Mouse (Mus musculus) retina, postnatal 7 days (tissue): Measurements from ENCODE around the gene Lhx4.

ENCODE experiments used
- DNase-seq: peaks from one replicate; pipeline ENCODE4 v3.0.0-alpha.2; 2012; ENCODE audit warnings: low read depth, low spot score

Gene Lhx4

DNA sequence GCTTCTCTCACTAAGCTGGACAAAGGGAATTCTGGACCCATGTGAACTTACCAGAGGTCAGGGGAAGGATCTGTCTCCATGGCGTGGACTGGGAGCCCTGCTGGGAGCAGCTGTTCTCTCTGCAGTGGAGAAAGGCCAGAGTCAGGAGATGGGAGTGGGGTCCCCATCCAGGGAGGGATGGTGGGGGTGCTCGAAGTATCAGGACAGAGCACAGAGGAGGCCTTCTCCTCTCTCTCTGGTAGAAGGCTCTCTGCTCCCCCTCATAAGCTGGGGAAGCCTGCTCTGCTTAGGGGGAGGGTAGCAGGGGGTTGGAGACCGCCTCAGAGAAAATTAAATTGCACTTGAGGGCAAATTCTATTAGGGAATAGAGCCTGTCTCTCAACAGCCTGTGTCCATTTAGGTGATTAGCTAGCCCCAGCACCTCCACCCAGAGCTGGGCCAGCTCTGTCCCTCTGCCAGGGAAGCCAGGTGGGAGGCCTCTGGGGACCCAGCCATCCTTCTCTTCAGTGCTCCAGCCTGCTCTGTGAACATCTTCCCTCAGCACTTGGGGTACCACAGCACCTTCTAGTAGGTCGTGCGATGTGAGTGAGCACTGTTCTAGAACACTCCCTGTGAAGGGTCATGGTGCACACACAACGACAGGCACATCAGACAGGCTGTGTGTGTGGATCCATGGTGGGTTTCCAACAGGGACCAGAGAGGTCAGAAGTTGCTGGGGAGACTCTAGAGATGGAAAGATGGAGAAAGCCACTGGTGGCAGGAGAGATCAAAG, at the start of gene Lhx4:
Lhx4 (minus strand) TSS at position 201 of the 772 bp plus-strand sequence.
- DNase-seq = no peak

DNA sequence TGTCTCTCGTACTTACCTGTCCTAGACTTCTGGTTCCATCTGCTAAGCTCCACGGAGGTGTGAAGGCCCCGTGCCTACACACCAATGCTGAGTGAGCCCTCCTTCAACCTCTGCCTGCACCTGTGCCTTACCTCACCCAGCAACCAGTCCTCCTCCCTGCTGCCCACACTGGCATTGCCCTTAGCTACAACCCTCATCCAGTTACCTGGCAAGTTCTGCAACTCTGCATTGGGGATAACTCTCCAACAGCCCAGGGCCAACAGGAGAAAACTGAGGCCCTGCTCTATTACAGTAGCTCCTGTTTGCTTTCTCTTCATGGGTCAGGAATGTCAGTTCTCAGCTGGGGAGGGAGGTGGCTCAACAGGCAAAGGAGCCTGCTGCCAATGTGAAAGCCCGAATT, 46.5 kb upstream of the Lhx4 start:
- no peak for DNase-seq

DNA sequence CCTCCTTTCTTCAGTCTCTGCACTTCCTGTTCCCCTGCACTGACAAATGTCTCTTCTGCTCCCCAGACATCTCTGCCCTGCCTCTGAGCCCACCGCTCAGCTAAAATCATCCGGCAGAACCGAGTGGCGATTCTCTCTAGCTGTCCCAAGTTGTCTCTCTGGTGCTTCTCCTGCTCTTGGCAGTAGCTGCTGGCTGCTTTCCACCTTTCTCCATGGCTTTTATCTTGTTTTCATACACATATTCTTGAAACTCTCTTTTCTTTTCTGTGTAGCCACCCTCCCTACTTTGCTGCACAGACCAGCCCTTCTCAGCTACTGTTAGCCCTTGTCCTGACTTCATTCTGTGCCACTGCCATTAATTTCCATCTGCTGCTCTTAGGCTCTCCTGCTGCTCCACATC, 45.9 kb upstream of the Lhx4 start:
- no peak for DNase-seq

- no peak for DNase-seq
Measured at GRCm38 (mm10) chr1:155796757-155797405, 45.4 kb upstream of the Lhx4 start.

DNA sequence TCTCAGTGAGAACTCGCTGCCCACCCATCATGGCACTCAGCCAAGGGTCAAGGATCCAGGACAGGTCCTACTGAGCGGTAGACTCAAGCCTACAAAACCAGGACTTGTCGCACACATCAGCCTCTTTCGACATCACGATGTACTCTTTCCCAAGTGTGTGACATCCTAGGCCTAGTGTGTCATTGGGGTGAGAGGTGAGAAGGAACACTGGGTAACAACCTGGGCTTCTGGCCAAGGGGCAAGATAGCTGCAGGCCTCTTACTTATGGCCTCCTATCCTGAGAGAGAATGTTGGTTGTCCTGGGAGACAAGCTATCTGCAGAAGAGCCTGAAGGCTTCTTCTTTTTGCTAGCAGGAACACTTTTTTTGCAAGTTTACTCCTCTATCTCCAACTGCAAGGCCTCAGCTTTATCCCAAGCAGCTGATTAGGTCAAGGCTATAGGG, 44.3 kb upstream of the Lhx4 start:
- no peak for DNase-seq

GRCm38 (mm10) chr1:155794855-155795254, 43.4 kb upstream of the Lhx4 start:
- DNase-seq = no peak

DNA sequence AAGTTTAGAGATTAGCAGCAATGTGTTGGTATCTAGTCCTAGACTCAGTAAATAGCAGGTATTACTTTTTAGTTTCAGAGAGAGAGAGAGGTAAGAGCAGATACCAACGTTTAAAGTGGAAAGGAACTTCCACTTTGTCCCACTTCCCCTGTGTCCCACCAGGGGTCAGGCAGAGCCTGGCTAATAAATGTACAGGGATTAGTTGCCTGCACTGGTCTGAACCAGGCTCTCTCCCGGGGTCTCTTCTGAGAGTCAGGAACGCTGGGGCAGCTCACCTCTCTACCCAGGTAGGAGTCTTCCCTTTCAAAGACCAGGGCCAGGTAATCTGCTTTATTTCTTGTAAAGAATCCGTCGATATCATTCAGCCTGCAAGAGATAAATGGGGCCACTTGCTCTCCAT, 40.4 kb upstream of the Lhx4 start:
- DNase-seq = no peak

- no peak for DNase-seq
Measured at GRCm38 (mm10) chr1:155790111-155790974, 38.9 kb upstream of the Lhx4 start.

GRCm38 (mm10) chr1:155785886-155786285, 34.4 kb upstream of the Lhx4 start:
- no peak for DNase-seq

DNA sequence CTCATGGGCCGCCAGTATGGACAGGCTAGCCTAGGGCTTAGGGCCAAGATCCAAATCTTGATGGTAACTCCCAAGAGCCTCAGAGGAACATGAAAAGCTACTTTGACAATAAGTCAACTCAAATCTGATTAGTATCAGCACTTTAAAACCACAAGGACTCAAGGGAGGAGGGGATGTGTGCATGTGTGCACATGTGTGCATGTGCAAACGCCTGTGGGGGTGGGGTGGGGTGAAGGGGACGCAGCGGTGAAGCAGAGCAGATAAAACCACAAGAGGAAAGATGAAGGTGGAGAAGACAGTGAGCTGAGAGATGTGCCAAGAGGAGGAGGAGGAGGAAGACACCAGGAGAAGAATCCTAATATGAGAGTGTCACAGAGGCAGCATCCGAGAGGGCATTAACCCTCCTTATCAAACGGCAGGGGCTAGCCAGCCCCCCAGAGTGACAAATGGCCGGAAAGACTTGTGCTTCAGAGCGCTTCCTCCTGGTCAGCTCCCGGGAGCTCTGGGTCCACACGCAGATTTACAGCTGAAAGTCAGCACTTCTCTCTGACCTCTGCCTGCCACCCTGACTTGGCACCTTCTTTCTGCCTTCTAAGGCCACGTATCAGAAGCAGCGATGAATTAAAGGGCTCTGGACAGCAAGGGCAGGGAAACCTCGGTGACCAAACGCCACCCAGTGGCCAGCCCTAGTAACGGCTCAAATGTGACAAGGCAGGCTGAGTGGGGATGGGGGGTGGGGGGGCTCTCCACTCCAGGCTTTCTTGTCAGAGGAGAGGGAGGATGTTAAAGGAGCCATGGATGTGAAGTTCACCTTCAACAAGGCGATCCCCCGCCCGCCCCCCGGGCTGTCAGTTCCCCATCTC, 33.1 kb upstream of the Lhx4 start:
- DNase-seq = peak; percentile 66

- no peak for DNase-seq
Measured at GRCm38 (mm10) chr1:155782382-155782781, 30.9 kb upstream of the Lhx4 start.

DNA sequence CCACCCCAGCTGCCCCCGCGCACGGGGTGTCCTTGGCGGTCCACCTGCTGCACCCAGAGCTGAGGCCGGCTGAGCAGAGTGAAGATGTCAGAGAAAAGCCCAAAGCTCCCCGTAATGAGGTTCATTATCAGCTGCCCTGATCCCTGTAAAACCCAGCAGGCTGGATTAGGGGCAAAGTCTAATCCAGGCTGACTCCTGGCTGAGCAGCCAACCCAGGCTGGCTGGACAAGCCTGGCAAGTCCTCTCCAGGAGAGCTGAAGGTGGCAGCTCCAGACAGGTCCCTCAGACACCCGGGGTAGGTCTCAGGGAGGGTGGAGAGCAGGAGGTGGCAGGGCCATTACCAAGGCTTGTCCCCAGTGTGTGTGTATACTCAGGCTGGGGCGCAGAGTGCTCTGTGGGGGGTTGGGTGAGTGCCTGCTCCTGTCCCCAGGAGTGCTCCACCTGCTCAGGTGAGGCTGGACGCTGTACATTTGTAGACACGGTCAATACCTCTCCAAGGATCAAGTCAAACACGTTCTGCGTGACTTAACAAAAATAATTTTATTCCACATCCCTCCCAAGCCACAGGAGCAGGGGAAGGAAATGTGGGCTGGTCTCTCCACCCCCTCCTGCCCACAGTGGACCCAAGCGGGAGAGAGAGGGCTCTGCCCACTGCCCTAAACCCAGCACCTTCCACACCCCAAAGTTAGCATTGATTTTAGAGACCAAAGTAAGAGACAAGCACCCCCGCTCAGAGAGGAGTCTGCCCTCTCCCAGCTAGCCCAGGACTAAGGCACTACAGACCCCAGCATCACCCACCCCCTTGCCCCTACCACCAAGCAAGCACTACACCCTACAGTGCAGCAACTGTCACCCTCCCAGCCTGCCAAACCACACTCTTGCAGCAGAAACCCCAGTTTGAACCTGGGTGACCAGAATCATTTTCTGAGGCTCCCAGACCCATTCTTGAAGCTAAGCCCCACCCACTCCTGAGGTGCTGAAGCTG, 26.4 kb upstream of the Lhx4 start:
- DNase-seq = peak; percentile 78

DNA sequence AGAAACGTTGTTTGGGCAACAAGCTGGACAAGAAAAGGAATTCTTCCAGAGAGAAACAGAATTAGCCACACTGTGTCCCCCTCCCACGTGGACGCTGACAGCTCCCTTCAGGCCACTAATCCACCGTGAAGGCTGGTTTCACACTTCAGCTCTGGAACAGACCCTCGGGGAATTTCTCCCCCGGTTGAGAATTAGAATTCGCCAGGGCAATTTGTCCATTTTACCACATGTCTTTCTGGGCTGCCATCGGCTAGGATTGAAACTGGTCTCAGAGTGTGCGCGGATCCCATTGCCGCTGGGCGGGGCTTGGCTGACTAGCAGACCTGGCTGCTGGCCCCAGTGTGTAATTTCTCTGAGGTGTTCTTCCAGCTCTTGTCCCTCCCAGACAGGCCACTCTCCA, 7.7 kb upstream of the Lhx4 start:
- no peak for DNase-seq

DNA sequence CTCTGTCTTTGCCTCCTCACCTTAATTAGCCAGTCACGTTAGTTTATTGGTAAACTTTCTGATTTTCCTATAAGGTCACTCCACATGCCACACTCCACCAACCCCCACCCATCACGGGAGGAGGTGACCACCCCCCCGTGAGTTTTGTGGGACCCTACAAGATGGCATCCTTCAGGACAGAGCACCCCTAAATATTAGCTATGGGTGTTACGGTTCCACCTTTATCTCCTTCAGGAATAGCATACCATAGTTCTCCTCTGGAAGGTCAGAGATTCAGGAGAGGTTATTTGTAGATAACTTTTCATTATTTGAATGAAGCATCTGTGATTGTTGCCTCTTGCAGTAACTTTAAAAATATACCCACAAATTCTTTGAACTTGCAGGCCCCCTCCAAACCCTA, 7.2 kb upstream of the Lhx4 start:
- DNase-seq = no peak

DNA sequence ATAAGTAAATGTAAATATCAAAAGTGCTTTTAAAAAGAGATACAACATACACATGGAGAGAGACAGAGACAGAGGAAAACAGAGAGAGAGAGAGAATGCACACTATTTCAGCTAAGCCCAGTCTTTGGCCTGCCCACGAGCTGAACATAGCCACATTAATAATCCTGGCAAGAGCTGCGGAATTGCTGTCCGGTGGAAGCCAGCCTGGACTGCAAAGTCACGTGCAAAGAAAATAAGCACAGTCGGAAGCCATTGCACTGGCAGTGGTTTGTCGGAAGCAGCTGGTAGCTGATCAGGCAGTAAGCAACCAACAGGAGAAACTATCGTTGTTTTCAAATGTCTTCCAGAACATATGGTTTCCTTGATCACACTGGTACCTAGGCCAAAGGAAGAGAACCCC, 6.1 kb upstream of the Lhx4 start:
- no peak for DNase-seq

- no peak for DNase-seq
Measured at GRCm38 (mm10) chr1:155753411-155753810, 1.9 kb upstream of the Lhx4 start.

GRCm38 (mm10) chr1:155750517-155751178, 836 bp downstream of the Lhx4 start:
- no peak for DNase-seq

DNA sequence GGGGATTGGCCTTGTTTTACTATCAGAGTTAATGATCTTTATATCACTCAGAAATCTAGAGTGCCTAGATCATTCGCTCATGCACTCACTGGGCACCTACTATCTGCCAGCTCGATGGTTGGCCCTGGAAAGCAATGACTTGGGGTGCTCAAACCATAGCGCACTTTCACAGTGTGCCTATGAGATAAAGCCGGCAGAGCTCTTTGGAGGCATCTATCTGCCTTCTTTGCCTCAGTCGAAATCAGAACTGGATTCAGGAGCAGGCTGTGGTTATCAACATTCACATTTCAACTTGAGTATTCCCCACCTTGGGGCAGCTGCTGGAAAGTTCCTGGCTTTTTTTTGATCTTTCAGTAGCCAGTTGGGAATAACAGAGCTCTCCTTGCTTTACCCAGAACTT, 3.6 kb downstream of the Lhx4 start:
- DNase-seq = no peak

- no peak for DNase-seq
Measured at GRCm38 (mm10) chr1:155747011-155747410, 4.5 kb downstream of the Lhx4 start.
